Mouse (Mus musculus) lung, adult 2 months (tissue): Measurements from ENCODE around the gene Hsf4.

Experiments used
- CTCF ChIP-seq: fragments of 200-500 bp; IDR thresholded peaks from 2 replicates; pipeline ENCODE4 v1.5.1; 2011; ENCODE audit warnings: mild to moderate bottlenecking, low read length, control low read depth; ENCODE audit not compliant: insufficient read depth
- POLR2A ChIP-seq: fragments of 200-500 bp; IDR thresholded peaks from 2 replicates; pipeline ENCODE4 v1.6.1; 2011; ENCODE audit warnings: low read depth, mild to moderate bottlenecking, control low read depth, low read length, borderline replicate concordance; ENCODE audit errors: extremely low read depth

DNA sequence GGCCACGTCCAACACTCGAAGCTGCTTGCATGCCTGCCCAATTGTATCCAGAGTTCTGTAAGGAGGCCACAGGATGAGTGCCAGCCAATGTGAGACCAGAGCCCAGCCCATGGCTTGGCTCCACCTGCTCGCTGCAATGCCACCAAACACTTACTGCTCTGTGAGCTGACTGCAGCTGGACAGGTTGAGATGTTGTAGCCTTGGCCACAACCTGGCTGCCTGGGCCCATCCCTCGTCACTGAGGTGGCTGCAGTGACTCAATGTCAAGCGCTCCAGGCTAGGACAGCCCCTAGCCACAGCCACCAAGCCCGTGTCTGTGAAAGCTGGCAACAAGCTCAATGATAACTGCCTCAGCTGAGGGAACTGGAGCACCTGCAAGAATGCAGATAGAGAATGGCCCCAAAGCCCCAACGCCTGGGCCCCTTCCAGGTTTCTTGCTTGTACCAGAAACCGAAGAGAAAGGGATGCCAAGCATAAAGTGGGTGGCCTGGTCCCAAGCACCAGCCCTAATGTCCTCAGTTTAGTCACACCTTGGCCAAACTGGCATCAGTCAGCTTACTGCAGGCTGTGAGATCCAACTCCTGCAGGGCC lies 43.4 kb downstream of the Hsf4 start:
- TF ChIP-seq POLR2A (no peak), CTCF (no peak)
